Mouse (Mus musculus) C2C12 (cell line): ENCODE measurements around the gene Tef.

Source experiments
- CEBPB ChIP-seq: IDR thresholded peaks from one replicate; pipeline ENCODE4 v1.6.1; 2011; ENCODE audit warnings: low read depth, mild to moderate bottlenecking, control low read depth, moderate library complexity
- CTCF ChIP-seq: IDR thresholded peaks from one replicate; pipeline ENCODE4 v1.5.1; 2011; ENCODE audit not compliant: control insufficient read depth, insufficient read depth, insufficient read length

DNA sequence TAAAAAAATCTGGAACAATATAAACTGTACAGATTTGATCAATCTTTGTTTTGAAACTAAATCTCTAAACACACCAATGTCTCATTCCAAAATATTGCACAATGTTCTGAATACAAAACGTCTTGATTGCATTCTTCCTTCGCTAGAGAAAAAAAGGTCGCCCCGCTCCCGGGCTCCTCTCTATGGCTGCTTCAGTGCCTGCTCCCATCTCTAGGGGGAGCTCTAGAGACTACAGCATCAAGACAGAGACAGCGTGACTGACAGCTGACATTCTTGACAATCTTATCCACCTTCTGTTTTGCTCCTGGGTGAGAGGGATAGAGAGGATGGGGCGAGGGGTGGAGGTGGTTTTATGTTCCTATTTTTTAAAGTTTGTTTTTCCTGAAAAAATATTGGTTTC is 46.1 kb downstream of the Tef start:
- TF ChIP-seq CEBPB (peak; percentile 68), CTCF (peak; percentile 34)
